Mouse (Mus musculus): ENCODE measurements around the gene Cdyl. TPM values are rescaled to one million over a fixed set of nuclear protein-coding genes. Genes with fewer than 3 reads are reported as not detected.
"Not testable (repeated sequence)": the region's sequence is repeated elsewhere in the genome, so short reads cannot be mapped to it uniquely, and the experiment has no call there.

Gene Cdyl
- polyA plus RNA-seq, 1 experiment from 2014 or later: 15.7 TPM

- WGBS: 88% methylated on average over 7 of the region's 7 CpGs
- Histone ChIP-seq H3K4me3 (no peak overlapping the region), H3K36me3 (peaks cover 28% of the 10 kb centered on the region), H3K9me3 (no peaks in the 10 kb centered on the region), H3K4me1 (peaks cover 42% of the 10 kb centered on the region), H3K27me3 (ENCODE audit: insufficient read depth, poor library complexity, severe bottlenecking) (no peaks in the 10 kb centered on the region), H3K27ac (no peak overlapping the region)
- no peak for DNase-seq (ENCODE audit: low spot score)
These were observed 153.9 kb downstream of the Cdyl start for GRCm38 (mm10) chr13:35813348-35814127.

DNA sequence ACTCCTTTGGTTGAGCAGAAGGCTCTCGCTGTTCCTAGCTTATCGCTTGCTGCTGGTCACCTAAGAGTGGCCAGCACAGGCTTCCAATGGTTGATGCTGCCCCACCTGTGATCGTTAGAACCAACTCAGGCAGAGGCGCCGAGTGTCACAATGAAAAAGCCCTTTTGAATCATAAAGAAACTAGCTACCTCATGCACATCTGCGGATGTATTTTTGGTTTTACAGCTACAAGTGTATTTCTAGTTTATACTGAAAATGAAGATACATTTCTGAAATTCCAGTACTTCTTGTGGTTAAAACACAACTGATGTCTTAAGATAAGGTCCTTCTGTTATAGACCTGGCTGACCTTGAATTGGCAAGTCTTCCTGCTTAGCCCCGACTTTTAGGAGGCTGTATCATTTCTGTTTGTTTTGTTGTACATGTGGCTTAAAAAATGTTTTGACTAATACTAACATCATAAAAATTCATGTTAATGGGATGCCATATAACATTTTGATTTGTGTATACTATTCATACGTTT is 155.6 kb downstream of the Cdyl start:
- Histone ChIP-seq H3K27ac (no peak overlapping the region), H3K4me1 (peaks cover 25% of the 10 kb centered on the region; the same call in 1 of the 2 replicates), H3K9me3 (no peaks in the 10 kb centered on the region), H3K27me3 (ENCODE audit: insufficient read depth, poor library complexity, severe bottlenecking) (no peaks in the 10 kb centered on the region), H3K36me3 (peaks cover 39% of the 10 kb centered on the region), H3K4me3 (no peak overlapping the region)
- no peak for DNase-seq (ENCODE audit: low spot score)
- 86% methylated on average over 8 of the region's 8 CpGs for WGBS

GRCm38 (mm10) chr13:35815782-35816368 is 156.2 kb downstream of the Cdyl start:
- 89% methylated on average over 16 of the region's 16 CpGs for whole genome bisulfite sequencing
- no peak for DNase-seq (ENCODE audit: low spot score)
- H3K36me3 ChIP-seq: peaks cover 39% of the 10 kb centered on the region
- H3K27me3 ChIP-seq (ENCODE audit: insufficient read depth, poor library complexity, severe bottlenecking): no peaks in the 10 kb centered on the region
- no peaks in the 10 kb centered on the region for H3K9me3 ChIP-seq
- H3K27ac ChIP-seq: no peak overlapping the region
- H3K4me1 ChIP-seq: peaks cover 23% of the 10 kb centered on the region; the same call in 1 of the 2 replicates
- no peak overlapping the region for H3K4me3 ChIP-seq

DNA sequence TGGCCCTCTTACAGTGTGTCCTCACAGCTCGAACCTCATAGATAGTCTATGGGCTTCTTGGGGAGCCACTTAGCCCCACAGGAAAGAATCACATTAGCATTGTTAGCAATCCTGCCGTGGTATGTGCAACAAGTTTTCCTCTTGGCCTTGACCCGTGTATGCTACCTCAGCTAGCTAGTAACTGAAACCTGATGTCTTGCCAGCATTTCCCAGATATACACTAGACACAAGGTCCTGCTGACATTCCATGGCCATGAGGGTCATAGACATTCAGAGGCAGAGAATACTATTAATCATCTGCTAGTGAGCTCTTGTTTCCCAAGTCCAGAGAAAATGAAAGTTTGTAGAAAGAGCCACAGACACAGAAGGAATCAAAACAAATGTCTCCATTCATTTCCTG is 158.0 kb downstream of the Cdyl start:
- Histone ChIP-seq H3K27me3 (ENCODE audit: insufficient read depth, poor library complexity, severe bottlenecking) (no peaks in the 10 kb centered on the region), H3K27ac (no peak overlapping the region), H3K4me3 (no peak overlapping the region), H3K9me3 (no peaks in the 10 kb centered on the region), H3K4me1 (peaks cover 15% of the 10 kb centered on the region; the same call in 1 of the 2 replicates), H3K36me3 (peaks cover 42% of the 10 kb centered on the region)
- WGBS: 84% methylated on average over 3 of the region's 3 CpGs
- no peak for DNase-seq (ENCODE audit: low spot score)

DNA sequence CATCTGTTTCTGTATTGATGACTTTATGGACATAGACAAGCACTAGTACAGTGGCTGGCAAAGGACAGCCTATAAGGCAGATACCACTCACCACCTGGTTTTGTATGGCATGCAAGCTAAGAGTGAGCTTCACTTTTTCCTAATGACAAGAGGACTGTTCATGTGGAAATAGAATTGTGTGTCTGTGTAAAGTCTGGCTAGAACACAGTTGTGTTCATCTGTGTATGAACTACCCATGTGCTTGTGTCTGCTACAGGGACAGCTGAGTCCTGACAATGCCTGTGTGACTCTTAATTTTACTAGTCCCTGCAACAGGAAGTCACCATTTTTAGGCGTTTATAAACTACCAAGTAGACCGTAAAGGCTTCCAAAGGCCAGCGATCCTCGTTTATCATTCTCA is 158.4 kb downstream of the Cdyl start:
- H3K4me3 ChIP-seq: no peak overlapping the region
- no peak for DNase-seq (ENCODE audit: low spot score)
- H3K4me1 ChIP-seq: peaks cover 15% of the 10 kb centered on the region; the same call in 1 of the 2 replicates
- peaks cover 43% of the 10 kb centered on the region for H3K36me3 ChIP-seq
- WGBS: 95% methylated on average over 4 of the region's 4 CpGs
- H3K9me3 ChIP-seq: no peaks in the 10 kb centered on the region
- no peak overlapping the region for H3K27ac ChIP-seq
- H3K27me3 ChIP-seq (ENCODE audit: insufficient read depth, poor library complexity, severe bottlenecking): no peaks in the 10 kb centered on the region

- Histone ChIP-seq H3K27me3 (ENCODE audit: insufficient read depth, poor library complexity, severe bottlenecking) (no peaks in the 10 kb centered on the region), H3K4me1 (peaks cover 8% of the 10 kb centered on the region; the same call in 1 of the 2 replicates), H3K4me3 (no peak overlapping the region), H3K36me3 (peaks cover 55% of the 10 kb centered on the region), H3K9me3 (no peaks in the 10 kb centered on the region), H3K27ac (no peak overlapping the region)
- 74% methylated on average over 10 of the region's 10 CpGs for WGBS
- no peak for DNase-seq (ENCODE audit: low spot score)
These were observed 162.3 kb downstream of the Cdyl start for GRCm38 (mm10) chr13:35821821-35822454.

- Histone ChIP-seq H3K36me3 (peaks cover 51% of the 10 kb centered on the region), H3K27me3 (ENCODE audit: insufficient read depth, poor library complexity, severe bottlenecking) (no peaks in the 10 kb centered on the region), H3K27ac (no peak overlapping the region), H3K4me3 (no peak overlapping the region), H3K9me3 (no peaks in the 10 kb centered on the region), H3K4me1 (peaks cover 4% of the 10 kb centered on the region; the same call in 1 of the 2 replicates)
- no peak for DNase-seq (ENCODE audit: low spot score)
- WGBS: 93% methylated on average over 8 of the region's 8 CpGs
These were observed 163.2 kb downstream of the Cdyl start for GRCm38 (mm10) chr13:35822795-35823194.

DNA sequence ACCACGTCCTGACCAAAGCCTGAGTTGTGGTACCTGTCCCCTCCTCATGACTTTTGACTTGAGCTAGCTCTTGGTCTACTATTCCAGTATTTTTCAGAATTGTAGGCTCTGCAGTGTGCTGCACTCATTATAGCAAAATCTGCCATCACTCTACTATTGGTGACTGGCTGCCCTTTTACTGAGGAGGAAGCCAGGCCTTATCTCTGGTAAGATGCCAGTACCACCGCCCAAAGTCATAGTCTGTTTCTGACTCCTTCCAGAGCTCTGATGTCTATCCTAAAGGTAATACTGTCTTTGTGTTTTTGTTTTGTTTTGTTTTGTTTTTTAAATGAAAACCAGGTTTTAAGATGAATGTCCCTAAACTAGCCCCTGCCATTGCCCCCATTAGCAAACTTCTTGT is 166.0 kb downstream of the Cdyl start:
- no peak for DNase-seq (ENCODE audit: low spot score)
- Histone ChIP-seq H3K27ac (no peak overlapping the region), H3K27me3 (ENCODE audit: insufficient read depth, poor library complexity, severe bottlenecking) (no peaks in the 10 kb centered on the region), H3K9me3 (no peaks in the 10 kb centered on the region), H3K4me3 (no peak overlapping the region), H3K36me3 (peaks cover 33% of the 10 kb centered on the region), H3K4me1 (peaks cover 4% of the 10 kb centered on the region; the same call in 1 of the 2 replicates)
- 61% methylated on average over 2 of the region's 2 CpGs for WGBS

GRCm38 (mm10) chr13:35832676-35833075 is 173.0 kb downstream of the Cdyl start:
- Histone ChIP-seq H3K27ac (no peak overlapping the region), H3K4me3 (no peak overlapping the region), H3K4me1 (peaks cover 23% of the 10 kb centered on the region), H3K27me3 (ENCODE audit: insufficient read depth, poor library complexity, severe bottlenecking) (no peaks in the 10 kb centered on the region), H3K9me3 (no peaks in the 10 kb centered on the region), H3K36me3 (peaks cover 5% of the 10 kb centered on the region; the same call in 1 of the 2 replicates)
- WGBS: 71% methylated on average over 6 of the region's 6 CpGs
- DNase-seq (ENCODE audit: low spot score): no peak

- Histone ChIP-seq H3K4me1 (peaks cover 23% of the 10 kb centered on the region), H3K36me3 (peaks cover 5% of the 10 kb centered on the region; the same call in 1 of the 2 replicates), H3K9me3 (no peaks in the 10 kb centered on the region), H3K4me3 (no peak overlapping the region), H3K27me3 (ENCODE audit: insufficient read depth, poor library complexity, severe bottlenecking) (no peaks in the 10 kb centered on the region), H3K27ac (peak overlapping the region; percentile 59; the same call in 1 of the 2 replicates)
- DNase-seq (ENCODE audit: low spot score): no peak
- 36% methylated on average over 6 of the region's 6 CpGs for WGBS
These were observed 174.3 kb downstream of the Cdyl start for GRCm38 (mm10) chr13:35833941-35834340.

- 51% methylated on average over 7 of the region's 7 CpGs for WGBS
- Histone ChIP-seq H3K4me1 (peaks cover 32% of the 10 kb centered on the region), H3K27me3 (ENCODE audit: insufficient read depth, poor library complexity, severe bottlenecking) (no peaks in the 10 kb centered on the region), H3K36me3 (peaks cover 5% of the 10 kb centered on the region; the same call in 1 of the 2 replicates), H3K4me3 (no peak overlapping the region), H3K27ac (no peak overlapping the region), H3K9me3 (no peaks in the 10 kb centered on the region)
- no peak for DNase-seq (ENCODE audit: low spot score)
These were observed 176.0 kb downstream of the Cdyl start for GRCm38 (mm10) chr13:35835669-35836068.

GRCm38 (mm10) chr13:35836501-35836900 is 176.9 kb downstream of the Cdyl start:
- H3K27me3 ChIP-seq (ENCODE audit: insufficient read depth, poor library complexity, severe bottlenecking); H3K9me3 ChIP-seq; DNase-seq (ENCODE audit: low spot score); H3K36me3 ChIP-seq; H3K4me3 ChIP-seq; H3K27ac ChIP-seq: not testable (repeated sequence)
- WGBS: 88% methylated on average over 7 of the region's 7 CpGs
- H3K4me1 ChIP-seq: peaks cover 35% of the 10 kb centered on the region

GRCm38 (mm10) chr13:35840102-35840501 is 180.5 kb downstream of the Cdyl start:
- WGBS: 87% methylated on average over 10 of the region's 10 CpGs
- no peak overlapping the region for H3K4me3 ChIP-seq
- no peaks in the 10 kb centered on the region for H3K27me3 ChIP-seq (ENCODE audit: insufficient read depth, poor library complexity, severe bottlenecking)
- no peak overlapping the region for H3K27ac ChIP-seq
- peaks cover 45% of the 10 kb centered on the region for H3K4me1 ChIP-seq
- H3K9me3 ChIP-seq: no peaks in the 10 kb centered on the region
- H3K36me3 ChIP-seq: peaks cover 8% of the 10 kb centered on the region; the same call in 1 of the 2 replicates
- no peak for DNase-seq (ENCODE audit: low spot score)
